In the genomic region with DNA sequence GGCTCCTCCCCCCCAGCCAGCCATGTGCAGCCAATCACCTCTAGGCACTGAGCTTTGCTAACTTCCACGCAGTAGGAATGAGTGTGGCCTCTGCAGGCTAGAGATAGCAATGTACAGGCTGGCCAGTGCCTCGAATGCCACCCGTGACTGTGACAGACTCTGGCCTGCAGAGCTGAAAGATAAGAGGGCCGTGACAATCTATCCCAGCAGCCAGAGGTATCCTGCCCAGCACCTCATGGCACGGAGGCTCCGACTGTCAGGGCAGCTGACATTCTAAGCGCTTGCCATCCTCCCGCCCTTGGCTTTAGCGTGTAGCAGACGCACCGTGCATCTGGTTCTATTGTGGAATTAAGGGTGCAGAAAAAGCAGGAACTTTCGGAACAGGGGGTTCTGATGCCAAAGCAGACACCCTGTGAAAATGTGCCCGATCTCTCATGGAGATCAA, we compare ENCODE assay signal across 9 mouse cellular contexts. TPM values are rescaled to one million over a fixed set of nuclear protein-coding genes. Genes with fewer than 3 reads are reported as not detected.
DNase-seq lines count a peak whose midpoint lies in the region; ATAC-seq and TF ChIP-seq lines count a peak whose summit lies in the region.
"Had no signal": no experiment of that assay in that cellular context is flagged by ENCODE, and none has a peak within 500 bp of the region (broad histone marks: within the 10 kb centered on the region; RNA-seq: fewer than 3 reads in every experiment).

No protein-coding gene starts in this region.

- no peak for TF ChIP-seq CTCF in olfactory bulb, adult 2 months (IDR thresholded peaks at IDR 0.05; ENCODE audit: insufficient read depth, low read depth, low read length)

- peak; percentile 32; the same call in 1 of the 2 replicates for ATAC-seq in heart, embryonic 15.5 days (replicated peaks; ENCODE audit: insufficient number of reproducible peaks, insufficient read depth, low FRiP score, low read depth)
- ATAC-seq in midbrain, embryonic 11.5 days (ENCODE audit: low FRiP score) = peak; percentile 38; the same call in 1 of the 2 replicates
- no peak for ATAC-seq in midbrain, embryonic 16.5 days
- ATAC-seq in liver, embryonic 11.5 days (replicated peaks; ENCODE audit: low FRiP score) = peak; percentile 69
- ATAC-seq: inflammation-experienced regulatory T-cells, adult 6 months had no signal

- no peaks in the 10 kb centered on the region for H3K36me3 ChIP-seq in heart, embryonic 15.5 days
- H3K36me3 ChIP-seq in midbrain, embryonic 11.5 days (ENCODE audit: control insufficient read depth, insufficient read depth, low read length) = no peaks in the 10 kb centered on the region
- no peaks in the 10 kb centered on the region for H3K36me3 ChIP-seq in midbrain, embryonic 16.5 days (ENCODE audit: control insufficient read depth, insufficient read depth, low read length)
- no peaks in the 10 kb centered on the region for H3K36me3 ChIP-seq in liver, embryonic 11.5 days (ENCODE audit: control insufficient read depth, insufficient read depth, low read length)
- H3K36me3 ChIP-seq: lung, embryonic 15.5 days had no signal

- peaks cover 3% of the 10 kb centered on the region for H3K27me3 ChIP-seq in heart, embryonic 15.5 days
- no peaks in the 10 kb centered on the region for H3K27me3 ChIP-seq in midbrain, embryonic 11.5 days (ENCODE audit: control insufficient read depth, insufficient read depth, low read length)
- no peaks in the 10 kb centered on the region for H3K27me3 ChIP-seq in midbrain, embryonic 16.5 days (ENCODE audit: control insufficient read depth, insufficient read depth, low read depth, low read length)
- no peaks in the 10 kb centered on the region; the same call in 1 of the 2 replicates for H3K27me3 ChIP-seq in liver, embryonic 11.5 days (replicated peaks; ENCODE audit: control insufficient read depth, insufficient read depth, low read length)
- H3K27me3 ChIP-seq: lung, embryonic 15.5 days had no signal

- H3K4me2 ChIP-seq in heart, embryonic 15.5 days = peak overlapping the region; percentile 3; the same call in 1 of the 2 replicates
- H3K4me2 ChIP-seq in midbrain, embryonic 11.5 days = no peak overlapping the region
- no peak overlapping the region for H3K4me2 ChIP-seq in midbrain, embryonic 16.5 days (ENCODE audit: low read length)
- no peak overlapping the region for H3K4me2 ChIP-seq in liver, embryonic 11.5 days
- H3K4me2 ChIP-seq: lung, embryonic 15.5 days had no signal

- no peak overlapping the region for H3K9ac ChIP-seq in heart, embryonic 15.5 days
- no peak overlapping the region for H3K9ac ChIP-seq in midbrain, embryonic 11.5 days (ENCODE audit: low read length)
- no peak overlapping the region for H3K9ac ChIP-seq in midbrain, embryonic 16.5 days (ENCODE audit: low read depth, low read length)
- H3K9ac ChIP-seq in liver, embryonic 11.5 days (ENCODE audit: low read depth, low read length) = no peak overlapping the region
- H3K9ac ChIP-seq: lung, embryonic 15.5 days had no signal

- no peaks in the 10 kb centered on the region for H3K9me3 ChIP-seq in heart, embryonic 15.5 days (replicated peaks)
- no peaks in the 10 kb centered on the region for H3K9me3 ChIP-seq in midbrain, embryonic 11.5 days (ENCODE audit: control insufficient read depth, low read length)
- H3K9me3 ChIP-seq in midbrain, embryonic 16.5 days (replicated peaks; ENCODE audit: control insufficient read depth, low read length, poor library complexity, severe bottlenecking) = no peaks in the 10 kb centered on the region
- H3K9me3 ChIP-seq in liver, embryonic 11.5 days (ENCODE audit: control insufficient read depth, low read length) = no peaks in the 10 kb centered on the region
- H3K9me3 ChIP-seq: lung, embryonic 15.5 days had no signal

- no peak overlapping the region for H3K27ac ChIP-seq in heart, embryonic 15.5 days
- no peak overlapping the region for H3K27ac ChIP-seq in midbrain, embryonic 11.5 days (ENCODE audit: low read depth, low read length)
- H3K27ac ChIP-seq in midbrain, embryonic 16.5 days (ENCODE audit: low read length) = no peak overlapping the region
- H3K27ac ChIP-seq in liver, embryonic 11.5 days (ENCODE audit: low read depth, low read length) = no peak overlapping the region
- H3K27ac ChIP-seq in olfactory bulb, adult 2 months (ENCODE audit: insufficient read depth, low read depth, low read length) = 0 out of 2 replicates have a peak overlapping the region, but pooled peaks have one; percentile 3
- H3K27ac ChIP-seq: lung, embryonic 15.5 days had no signal

- peaks cover 12% of the 10 kb centered on the region for H3K4me1 ChIP-seq in heart, embryonic 15.5 days (replicated peaks)
- peaks cover 7% of the 10 kb centered on the region; the same call in 1 of the 2 replicates for H3K4me1 ChIP-seq in midbrain, embryonic 11.5 days (ENCODE audit: control insufficient read depth, insufficient read depth, low read length)
- H3K4me1 ChIP-seq in midbrain, embryonic 16.5 days (ENCODE audit: control insufficient read depth, insufficient read depth, low read length) = peaks cover 8% of the 10 kb centered on the region
- no peaks in the 10 kb centered on the region for H3K4me1 ChIP-seq in liver, embryonic 11.5 days (replicated peaks; ENCODE audit: control insufficient read depth, insufficient read depth, low read length)
- H3K4me1 ChIP-seq in olfactory bulb, adult 2 months (ENCODE audit: control insufficient read depth, insufficient read depth, low read length) = peaks cover 27% of the 10 kb centered on the region

- no peak for TF ChIP-seq POLR2A in olfactory bulb, adult 2 months (IDR thresholded peaks at IDR 0.05; ENCODE audit: insufficient read depth, low read depth, low read length)

- H3K4me3 ChIP-seq in heart, embryonic 15.5 days = no peak overlapping the region
- no peak overlapping the region for H3K4me3 ChIP-seq in midbrain, embryonic 11.5 days (ENCODE audit: low read depth, low read length)
- H3K4me3 ChIP-seq in midbrain, embryonic 16.5 days (ENCODE audit: low read depth, low read length) = no peak overlapping the region
- H3K4me3 ChIP-seq in liver, embryonic 11.5 days (ENCODE audit: low read depth, low read length) = no peak overlapping the region
- H3K4me3 ChIP-seq in olfactory bulb, adult 2 months (ENCODE audit: insufficient read depth, low read depth, low read length) = no peak overlapping the region
- H3K4me3 ChIP-seq: lung, embryonic 15.5 days had no signal

- DNase-seq in heart, postnatal 14 days = no peak
- peak; percentile 14 for DNase-seq in midbrain, embryonic 11.5 days (ENCODE audit: low spot score, missing footprints)
- DNase-seq in liver, embryonic 11.5 days (ENCODE audit: low spot score) = no peak
- no peak for DNase-seq in right cerebral cortex, postnatal 36 days (ENCODE audit: low spot score in 2 of 2)

- intact Hi-C loops in heart, postnatal 14 days (cut with DNase I) = loop anchor here (2.0 kb wide), 1 partner anchor 101 kb away; no protein-coding TSS in a partner anchor

- 45% methylated on average over 13 of the region's 13 CpGs for WGBS in heart, embryonic 15.5 days
- WGBS in midbrain, embryonic 11.5 days = 76% methylated on average over 13 of the region's 13 CpGs
- 72% methylated on average over 13 of the region's 13 CpGs for WGBS in midbrain, embryonic 16.5 days
- 52% methylated on average over 13 of the region's 13 CpGs for WGBS in liver, embryonic 11.5 days
- 76% methylated on average over 13 of the region's 13 CpGs for WGBS in olfactory bulb, adult 2 months

RNA-seq across cellular contexts. Expression of a gene that starts 26.9 kb away (rescaled TPM):
- polyA plus RNA-seq in heart, embryonic 15.5 days (2015; fragmentation: Nextera tagmentation; extraction: Ambion mirVana) = 0.54 and 1.2 TPM in 2 replicates
- 1 to 10 TPM; 2.7 to 3.5 TPM for total RNA-seq in heart, postnatal 14 days (2021)
- 1.9 and 2.5 TPM in 2 replicates for polyA plus RNA-seq in midbrain, embryonic 11.5 days (2014; fragmentation: Nextera tagmentation; extraction: Ambion mirVana)
- polyA plus RNA-seq in midbrain, embryonic 16.5 days (2015; fragmentation: Nextera tagmentation; extraction: Ambion mirVana) = 0.97 and 1.7 TPM in 2 replicates
- polyA plus RNA-seq in liver, embryonic 11.5 days (2014; fragmentation: Nextera tagmentation; extraction: Ambion mirVana) = 1.5 and 2.1 TPM in 2 replicates
- polyA plus RNA-seq in olfactory bulb, adult 2 months (2012; ENCODE audit: insufficient read depth, insufficient read length, low replicate concordance, missing spikeins) = not detected in 2 replicates
